Mouse (Mus musculus): ENCODE data around the gene Hist1h4f. TPM values are rescaled to one million over a fixed set of nuclear protein-coding genes. Genes with fewer than 3 reads are reported as not detected.
"Not testable (repeated sequence)": the region's sequence is repeated elsewhere in the genome, so short reads cannot be mapped to it uniquely, and the experiment has no call there.

Gene Hist1h4f
- total and polyA plus RNA-seq, 2 experiments, result 77.8 TPM; not detected in 1

GRCm38 (mm10) chr13:23573034-23573897 is 21.8 kb upstream of the Hist1h4f start:
- H3K27ac ChIP-seq (replicated peaks; ENCODE audit: insufficient read depth, low read depth, low read length); DNase-seq (ENCODE audit: extremely low read depth, low read depth, low spot score); H3K36me3 ChIP-seq (ENCODE audit: control insufficient read depth, insufficient read depth, low read length); H3K27me3 ChIP-seq (ENCODE audit: control insufficient read depth, insufficient read depth, low read length); H3K79me2 ChIP-seq (ENCODE audit: control insufficient read depth, insufficient read depth, low read length): not testable (repeated sequence)
- Histone ChIP-seq H3K4me1 (ENCODE audit: control insufficient read depth, insufficient read depth, low read length) (peaks cover 15% of the 10 kb centered on the region; the same call in 1 of the 2 replicates), H3K9ac (ENCODE audit: low read depth, low read length) (peak overlapping the region; percentile 51; the same call in 1 of the 2 replicates), H3K4me3 (ENCODE audit: insufficient read depth, low read depth, low read length) (peak overlapping the region; percentile 59; the same call in 1 of the 2 replicates)
- WGBS, result 24% methylated on average over 20 of the region's 20 CpGs

DNA sequence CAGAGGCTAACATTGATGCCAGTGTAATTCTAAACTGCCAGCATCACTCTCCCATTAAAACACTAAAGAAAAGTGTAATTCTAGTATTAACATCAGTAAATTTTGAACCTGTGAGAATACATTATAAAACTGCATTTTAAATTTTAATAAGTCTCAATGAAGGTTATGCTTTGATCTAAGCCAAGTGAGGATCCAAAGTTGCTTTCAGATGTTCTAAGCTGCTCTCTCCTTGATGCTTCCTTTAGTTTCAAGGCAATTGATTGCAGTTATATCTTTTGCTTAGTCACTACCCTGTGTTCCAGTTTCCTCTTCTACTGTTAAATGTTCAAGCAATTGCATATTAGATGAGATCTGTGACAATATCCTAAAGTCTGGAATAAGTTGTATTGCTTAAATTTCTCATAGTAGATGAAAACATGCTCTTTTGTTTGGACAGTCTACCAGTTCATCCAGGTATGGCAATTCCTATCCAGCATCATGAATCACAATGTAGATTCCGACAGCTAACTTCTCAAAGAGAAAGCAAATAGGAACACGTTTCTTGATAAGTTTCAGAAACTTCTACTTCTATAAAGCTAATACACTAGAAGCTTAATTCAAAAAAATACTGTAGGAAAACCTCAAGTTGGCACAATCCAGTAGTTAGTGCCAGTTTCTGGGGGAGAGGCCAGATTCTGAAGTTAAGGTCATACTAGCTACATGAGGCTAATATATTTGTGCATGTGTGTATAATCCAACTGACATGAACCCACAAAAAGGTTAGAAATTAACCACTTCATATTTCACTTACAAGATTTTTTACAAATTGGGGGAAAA is 21.0 kb upstream of the Hist1h4f start:
- Histone ChIP-seq H3K27ac (replicated peaks; ENCODE audit: insufficient read depth, low read depth, low read length) (no peak overlapping the region), H3K9ac (ENCODE audit: low read depth, low read length) (no peak overlapping the region), H3K4me3 (ENCODE audit: insufficient read depth, low read depth, low read length) (no peak overlapping the region; the same call in 1 of the 2 replicates), H3K27me3 (ENCODE audit: control insufficient read depth, insufficient read depth, low read length) (no peaks in the 10 kb centered on the region), H3K4me1 (ENCODE audit: control insufficient read depth, insufficient read depth, low read length) (peaks cover 15% of the 10 kb centered on the region; the same call in 1 of the 2 replicates), H3K79me2 (ENCODE audit: control insufficient read depth, insufficient read depth, low read length) (no peaks in the 10 kb centered on the region), H3K36me3 (ENCODE audit: control insufficient read depth, insufficient read depth, low read length) (no peaks in the 10 kb centered on the region)
- TF ChIP-seq CTCF (IDR thresholded peaks at IDR 0.05; ENCODE audit: low read depth, low read length), result no peak
- no peak for TF ChIP-seq POLR2A (IDR thresholded peaks at IDR 0.05; ENCODE audit: extremely low read depth, insufficient read depth, low read length)
- DNase-seq (ENCODE audit: extremely low read depth, low read depth, low spot score), result no peak
- 47% methylated on average over 2 of the region's 2 CpGs for WGBS

DNA sequence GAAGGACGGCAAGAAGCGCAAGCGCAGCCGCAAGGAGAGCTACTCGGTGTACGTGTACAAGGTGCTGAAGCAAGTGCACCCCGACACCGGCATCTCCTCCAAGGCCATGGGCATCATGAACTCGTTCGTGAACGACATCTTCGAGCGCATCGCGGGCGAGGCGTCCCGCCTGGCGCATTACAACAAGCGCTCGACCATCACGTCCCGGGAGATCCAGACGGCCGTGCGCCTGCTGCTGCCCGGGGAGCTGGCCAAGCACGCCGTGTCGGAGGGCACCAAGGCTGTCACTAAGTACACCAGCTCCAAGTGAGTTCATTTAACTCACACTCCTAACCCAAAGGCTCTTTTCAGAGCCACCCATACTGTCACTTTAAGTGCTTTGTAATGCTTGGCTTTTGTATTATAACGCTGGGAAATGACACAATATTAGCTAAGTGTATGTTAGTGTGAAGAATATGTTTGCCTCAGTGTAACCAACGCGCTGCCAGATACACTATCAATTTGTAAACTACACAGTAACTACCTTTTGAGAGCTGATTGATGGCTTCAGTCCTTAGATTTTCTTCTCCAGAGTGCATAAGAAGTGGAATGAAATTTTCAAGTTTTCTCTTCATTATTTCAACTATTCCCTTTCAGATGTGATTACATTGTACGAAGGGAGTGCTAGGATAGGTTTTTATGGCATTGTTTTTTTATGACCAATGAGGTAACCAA is 20.2 kb upstream of the Hist1h4f start:
- under 1% methylated on average over 17 of the region's 34 CpGs for WGBS
- not testable (repeated sequence) for H3K36me3 ChIP-seq (ENCODE audit: control insufficient read depth, insufficient read depth, low read length); DNase-seq (ENCODE audit: extremely low read depth, low read depth, low spot score); H3K79me2 ChIP-seq (ENCODE audit: control insufficient read depth, insufficient read depth, low read length); H3K27me3 ChIP-seq (ENCODE audit: control insufficient read depth, insufficient read depth, low read length)
- peaks cover 15% of the 10 kb centered on the region; the same call in 1 of the 2 replicates for H3K4me1 ChIP-seq (ENCODE audit: control insufficient read depth, insufficient read depth, low read length)
- H3K27ac ChIP-seq (replicated peaks; ENCODE audit: insufficient read depth, low read depth, low read length), result peak overlapping the region; percentile 73
- H3K4me3 ChIP-seq (ENCODE audit: insufficient read depth, low read depth, low read length), result peak overlapping the region; percentile 58; the same call in 1 of the 2 replicates
- peak overlapping the region; percentile 34; the same call in 1 of the 2 replicates for H3K9ac ChIP-seq (ENCODE audit: low read depth, low read length)

- TF ChIP-seq CTCF (IDR thresholded peaks at IDR 0.05; ENCODE audit: low read depth, low read length) (no peak), POLR2A (IDR thresholded peaks at IDR 0.05; ENCODE audit: extremely low read depth, insufficient read depth, low read length) (0 out of 2 replicates have a peak, but pooled peaks have one; percentile 47)
- peak within 1 kb of the TSS; percentile 73 for H3K27ac ChIP-seq (replicated peaks; ENCODE audit: insufficient read depth, low read depth, low read length)
- H3K79me2 ChIP-seq (ENCODE audit: control insufficient read depth, insufficient read depth, low read length), result no peaks in the 10 kb centered on the region
- under 1% methylated on average over 18 of the region's 18 CpGs for WGBS
- DNase-seq (ENCODE audit: extremely low read depth, low read depth, low spot score), result peak; percentile 99
- H3K4me1 ChIP-seq (ENCODE audit: control insufficient read depth, insufficient read depth, low read length), result peaks cover 14% of the 10 kb centered on the region; the same call in 1 of the 2 replicates
- H3K36me3 ChIP-seq (ENCODE audit: control insufficient read depth, insufficient read depth, low read length), result no peaks in the 10 kb centered on the region
- no peaks in the 10 kb centered on the region for H3K27me3 ChIP-seq (ENCODE audit: control insufficient read depth, insufficient read depth, low read length)
- H3K4me3 ChIP-seq (ENCODE audit: insufficient read depth, low read depth, low read length), result peak within 1 kb of the TSS; percentile 58; the same call in 1 of the 2 replicates
- H3K9ac ChIP-seq (ENCODE audit: low read depth, low read length), result peak within 1 kb of the TSS; percentile 79
Measured at GRCm38 (mm10) chr13:23571022-23571503, 19.6 kb upstream of the Hist1h4f start, which contains the start of the genes Hist1h2ae and Hist1h2bg. Gene Hist1h2ae (minus strand): TSS chr13:23571220. Gene Hist1h2bg (plus strand): TSS chr13:23571396.

DNA sequence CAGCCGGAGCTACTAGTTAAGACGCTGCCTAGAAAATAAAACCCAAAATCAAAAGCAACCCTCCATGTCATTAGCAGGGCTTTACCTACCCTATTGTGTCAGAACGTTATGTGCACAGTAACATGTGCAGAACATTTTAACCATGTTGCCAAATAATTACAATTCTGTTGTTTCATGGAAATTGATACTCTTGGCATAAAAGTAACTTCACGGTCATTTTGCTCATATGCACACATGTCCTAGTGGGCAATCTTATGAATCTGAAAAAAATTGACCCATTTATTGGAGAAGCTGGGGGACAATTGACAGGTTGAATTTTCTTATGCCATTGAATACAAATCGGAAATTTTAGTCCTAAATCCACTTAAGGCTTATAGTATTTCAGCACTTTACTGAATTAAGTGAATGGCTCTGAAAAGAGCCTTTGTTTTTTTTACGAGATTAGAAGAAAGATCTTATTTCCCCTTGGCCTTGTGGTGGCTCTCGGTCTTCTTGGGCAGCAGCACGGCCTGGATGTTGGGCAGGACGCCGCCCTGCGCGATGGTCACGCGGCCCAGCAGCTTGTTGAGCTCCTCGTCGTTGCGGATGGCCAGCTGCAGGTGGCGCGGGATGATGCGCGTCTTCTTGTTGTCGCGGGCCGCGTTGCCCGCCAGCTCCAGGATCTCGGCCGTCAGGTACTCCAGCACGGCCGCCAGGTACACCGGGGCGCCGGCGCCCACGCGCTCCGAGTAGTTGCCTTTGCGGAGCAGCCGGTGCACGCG is 19.0 kb upstream of the Hist1h4f start:
- Histone ChIP-seq H3K4me3 (ENCODE audit: insufficient read depth, low read depth, low read length) (peak overlapping the region; percentile 41; the same call in 1 of the 2 replicates), H3K9ac (ENCODE audit: low read depth, low read length) (peak overlapping the region; percentile 79), H3K4me1 (ENCODE audit: control insufficient read depth, insufficient read depth, low read length) (peaks cover 12% of the 10 kb centered on the region; the same call in 1 of the 2 replicates), H3K27ac (replicated peaks; ENCODE audit: insufficient read depth, low read depth, low read length) (peak overlapping the region; percentile 58)
- 5% methylated on average over 29 of the region's 41 CpGs for WGBS
- not testable (repeated sequence) for DNase-seq (ENCODE audit: extremely low read depth, low read depth, low spot score); H3K79me2 ChIP-seq (ENCODE audit: control insufficient read depth, insufficient read depth, low read length); H3K36me3 ChIP-seq (ENCODE audit: control insufficient read depth, insufficient read depth, low read length); H3K27me3 ChIP-seq (ENCODE audit: control insufficient read depth, insufficient read depth, low read length)

All from liver, adult 2 months (tissue).